Mouse (Mus musculus): ENCODE measurements around the gene Plch2. TPM values are rescaled to one million over a fixed set of nuclear protein-coding genes. Genes with fewer than 3 reads are reported as not detected.
A peak's percentile ranks its signal among the peaks of the same experiment; 100 is the strongest.

The Plch2 gene
- total RNA-seq, 2 experiments from 2014 or later: not detected

- no peak for DNase-seq
- intact Hi-C loops (cut with DNase I): loop anchor here (2.0 to 10.0 kb wide), 4 partner anchors 19 to 291 kb away; partner anchors contain the start of gene Pex10
Observed at GRCm38 (mm10) chr4:154963190-154963836, 93.3 kb downstream of the Plch2 start.

DNA sequence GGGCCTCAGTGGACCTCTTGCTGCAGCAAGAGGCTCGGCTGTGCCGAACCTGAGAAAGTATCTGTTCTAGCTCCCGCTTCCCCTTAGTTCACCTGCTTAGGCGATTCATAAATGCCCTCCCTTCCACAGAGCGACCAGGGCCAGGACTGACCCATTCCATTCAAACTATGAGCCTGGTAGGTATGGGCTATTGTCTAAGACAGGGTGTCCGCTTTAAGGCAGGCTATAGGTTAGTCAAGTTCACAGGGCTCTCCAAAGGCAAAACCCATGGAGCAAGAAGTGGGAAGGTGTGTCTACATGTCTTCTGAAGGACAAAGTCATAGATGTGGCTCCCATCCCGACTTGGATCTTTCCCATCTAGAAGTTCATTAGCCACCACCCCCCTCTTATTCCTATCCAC is 93.9 kb downstream of the Plch2 start:
- intact Hi-C loops (cut with DNase I): loop anchor here (2.0 to 10.0 kb wide), 4 partner anchors 18 to 292 kb away; partner anchors contain the start of gene Pex10
- DNase-seq: no peak

GRCm38 (mm10) chr4:154961911-154962310 is 94.7 kb downstream of the Plch2 start:
- DNase-seq: peak in 1 of 2 experiments; percentile 28
- intact Hi-C loops (cut with DNase I): loop anchor here (2.0 to 10.0 kb wide), 4 partner anchors 17 to 293 kb away; partner anchors contain the start of gene Pex10

GRCm38 (mm10) chr4:154961226-154961738 is 95.3 kb downstream of the Plch2 start:
- intact Hi-C loops (cut with DNase I): loop anchor here (5.0 to 10.0 kb wide), 3 partner anchors 84 to 294 kb away; partner anchors contain the start of gene Pex10
- peak; percentile 42 to 54 for DNase-seq

DNA sequence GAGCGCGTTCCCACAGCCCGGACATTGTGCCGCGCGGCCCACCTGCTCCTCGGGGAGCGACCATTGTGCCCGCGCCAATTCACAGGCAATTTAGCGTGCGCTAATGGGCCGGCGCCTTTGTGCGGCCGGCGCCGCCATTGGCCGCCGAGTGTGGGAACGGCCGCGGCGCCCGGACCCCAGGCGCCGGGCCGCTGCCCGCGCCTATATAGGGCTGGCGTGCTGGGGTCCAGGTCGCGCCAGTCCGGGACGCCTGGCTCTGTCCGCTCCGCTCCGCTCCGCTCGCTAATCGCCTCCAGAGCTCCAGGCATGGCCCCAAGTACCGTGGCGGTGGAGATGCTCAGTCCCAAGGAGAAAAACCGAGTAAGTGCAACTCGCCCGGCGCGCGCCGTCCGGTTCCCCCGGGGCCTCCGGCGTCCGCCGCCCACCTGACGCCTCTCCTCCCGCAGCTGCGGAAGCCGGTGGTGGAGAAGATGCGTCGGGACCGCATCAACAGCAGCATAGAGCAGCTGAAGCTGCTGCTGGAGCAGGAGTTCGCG is 95.8 kb downstream of the Plch2 start, which contains the start of gene Hes5:
Gene Hes5 (plus strand): TSS at position 234 of the 536 bp plus-strand sequence.
- DNase-seq: peak in 1 of 2 experiments; percentile 27
- intact Hi-C loops (cut with DNase I): loop anchor here (5.0 to 10.0 kb wide), 3 partner anchors 83 to 294 kb away; partner anchors contain the start of gene Pex10

DNA sequence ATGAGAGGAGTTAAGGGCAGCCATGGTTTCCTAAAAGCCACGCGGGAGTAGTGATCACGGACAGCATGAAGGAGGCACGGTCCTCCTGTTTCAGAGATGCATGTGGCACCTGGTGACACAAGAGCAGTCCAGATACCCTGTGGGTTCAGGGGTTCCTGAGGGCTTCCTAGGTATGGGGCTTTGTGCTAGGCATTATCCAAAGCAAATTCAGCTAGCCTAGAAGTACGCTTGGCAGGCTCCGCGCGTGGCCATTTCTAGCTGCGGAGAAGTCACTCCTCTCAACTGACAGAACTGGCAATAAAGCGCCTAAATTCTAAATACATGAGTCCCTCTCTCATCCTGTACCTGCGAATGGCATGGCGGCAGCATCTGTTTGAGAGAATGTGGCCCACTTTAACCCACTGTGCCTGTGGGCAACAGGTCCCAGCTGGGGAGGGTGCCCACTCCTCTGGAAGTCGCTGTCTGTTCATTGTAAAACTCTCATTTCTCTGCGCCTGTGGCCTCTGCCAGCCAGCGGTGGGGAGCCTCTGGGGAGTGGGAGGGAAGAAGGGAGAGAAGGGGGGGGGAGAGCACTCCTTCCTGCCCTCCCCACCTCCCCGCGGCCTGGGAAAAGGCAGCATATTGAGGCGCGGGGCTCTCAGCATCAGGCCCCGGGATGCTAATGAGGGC is 96.4 kb downstream of the Plch2 start:
- intact Hi-C loops (cut with DNase I): loop anchor here (5.0 to 10.0 kb wide), 3 partner anchors 83 to 295 kb away; partner anchors contain the start of gene Pex10
- DNase-seq: no peak

GRCm38 (mm10) chr4:154958621-154959020 is 98.0 kb downstream of the Plch2 start:
- intact Hi-C loops (cut with DNase I): no loop called here
- DNase-seq: no peak

DNA sequence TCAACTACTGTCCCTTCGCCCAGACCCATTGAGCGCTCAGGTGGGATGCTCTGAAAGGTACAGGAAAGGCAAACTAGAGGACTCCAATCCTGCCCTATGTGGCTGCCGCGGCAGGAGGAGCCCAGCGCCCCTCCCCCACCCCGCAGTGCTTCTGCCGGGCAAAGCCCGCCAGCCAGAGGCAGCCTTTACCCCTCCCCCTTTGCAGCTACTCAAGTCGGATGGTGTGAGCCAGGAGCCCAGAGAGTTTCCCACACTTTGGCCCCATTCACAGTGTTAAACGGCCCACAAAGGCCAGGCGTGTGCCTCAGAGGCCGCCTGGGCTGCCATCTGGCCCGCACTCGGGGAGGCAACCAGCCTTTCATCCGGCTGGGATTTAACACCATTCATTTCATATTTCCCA is 98.4 kb downstream of the Plch2 start:
- intact Hi-C loops (cut with DNase I): no loop called here
- no peak for DNase-seq

DNA sequence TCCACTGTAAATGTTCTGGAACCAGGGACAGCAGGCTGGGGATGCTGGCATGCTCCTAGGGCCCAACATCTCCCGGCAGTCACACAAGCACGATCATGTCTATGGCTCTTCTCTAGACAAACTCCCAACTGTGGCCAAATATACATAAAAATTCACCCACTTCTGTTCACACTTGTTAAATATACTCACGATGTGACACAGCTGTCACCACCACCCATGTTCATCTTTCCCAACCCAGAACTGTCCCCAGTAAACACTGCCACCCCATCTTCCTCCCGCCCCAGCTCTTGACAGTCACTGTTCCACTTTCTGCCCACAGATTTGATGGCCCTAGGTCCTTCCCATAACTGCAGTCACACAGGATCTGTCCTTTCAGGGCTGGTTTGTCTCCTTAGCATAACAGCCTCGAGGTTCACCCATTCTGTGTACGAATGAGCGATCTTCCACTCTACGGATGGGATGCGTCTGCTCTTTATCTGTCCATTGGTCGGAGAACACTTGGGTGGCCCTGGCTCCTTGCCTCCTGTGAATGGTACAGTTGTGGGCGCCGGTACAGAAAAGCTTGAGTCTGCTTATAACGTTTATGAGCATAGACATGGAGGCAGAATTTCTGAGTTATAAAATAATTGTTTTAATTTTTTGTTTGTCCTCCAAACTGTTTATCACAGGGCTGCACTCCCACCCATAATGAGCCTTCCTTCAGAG is 99.1 kb downstream of the Plch2 start:
- DNase-seq: no peak
- intact Hi-C loops (cut with DNase I): no loop called here

GRCm38 (mm10) chr4:154956604-154957003 is 100.0 kb downstream of the Plch2 start:
- DNase-seq: no peak
- intact Hi-C loops (cut with DNase I): no loop called here

- intact Hi-C loops (cut with DNase I): no loop called here
- no peak for DNase-seq
Observed at GRCm38 (mm10) chr4:154952461-154953241, 103.9 kb downstream of the Plch2 start.

DNA sequence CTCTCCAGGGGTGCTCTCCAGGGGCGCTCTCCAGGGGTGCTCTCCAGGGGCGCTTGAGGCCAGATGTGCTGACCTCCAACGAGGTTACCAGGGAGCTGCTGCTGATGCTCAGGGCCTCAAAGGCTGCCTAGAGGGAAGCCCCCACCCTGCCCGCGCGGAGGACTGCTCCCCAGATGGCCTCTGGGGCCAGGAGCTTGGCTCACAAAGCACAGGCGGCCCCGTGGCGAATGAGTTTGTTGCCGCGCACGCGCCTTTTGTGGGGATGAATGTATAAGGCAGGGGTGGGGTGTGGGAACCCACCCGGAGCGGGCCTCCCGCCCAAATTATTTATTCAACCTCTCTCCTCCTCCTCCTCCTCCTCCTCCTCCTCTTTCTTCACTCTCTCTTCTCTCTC is 107.0 kb downstream of the Plch2 start:
- no peak for DNase-seq
- intact Hi-C loops (cut with DNase I): no loop called here

DNA sequence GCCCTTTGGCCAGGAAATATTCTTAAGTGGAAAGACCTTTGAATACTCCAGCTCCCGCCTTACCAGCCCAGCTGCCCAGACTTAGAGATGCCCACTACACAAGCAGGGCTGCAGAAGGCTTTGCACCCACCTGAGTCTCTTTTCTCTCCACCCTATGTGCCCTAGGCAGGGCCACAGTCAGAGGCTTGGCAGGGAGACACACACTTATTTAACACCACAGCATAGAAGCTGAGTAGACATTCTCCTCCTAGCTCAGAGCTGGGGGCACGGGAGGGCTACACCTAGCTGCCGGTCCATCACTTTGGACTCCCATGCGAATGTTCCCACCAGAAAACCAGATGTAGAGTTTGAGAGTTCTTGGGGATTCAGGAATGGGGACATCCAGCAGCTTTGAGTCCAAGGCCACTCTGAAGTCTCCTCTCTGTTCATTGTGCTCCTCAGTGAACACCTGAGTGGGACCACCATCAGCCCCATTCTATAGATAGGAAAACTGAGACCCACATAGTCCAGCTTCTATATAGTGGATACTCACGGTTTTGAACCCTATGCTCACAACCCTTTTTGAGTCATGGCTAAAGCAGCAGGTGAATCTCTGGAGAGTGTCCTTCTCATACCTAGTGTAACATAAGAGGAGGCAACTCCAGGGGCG is 107.5 kb downstream of the Plch2 start:
- no peak for DNase-seq
- intact Hi-C loops (cut with DNase I): no loop called here

- intact Hi-C loops (cut with DNase I): no loop called here
- no peak for DNase-seq
Observed at GRCm38 (mm10) chr4:154948066-154948939, 108.3 kb downstream of the Plch2 start.

- intact Hi-C loops (cut with DNase I): no loop called here
- DNase-seq: peak; percentile 47 to 55
Observed at GRCm38 (mm10) chr4:154946319-154946718, 110.3 kb downstream of the Plch2 start.

GRCm38 (mm10) chr4:154944121-154944590 is 112.4 kb downstream of the Plch2 start:
- intact Hi-C loops (cut with DNase I): loop anchor here (1.0 to 2.0 kb wide), 4 partner anchors 17 to 67 kb away; no protein-coding TSS in a partner anchor
- peak; percentile 72 to 74 for DNase-seq

- intact Hi-C loops (cut with DNase I): loop anchor here (1.0 to 2.0 kb wide), 4 partner anchors 16 to 67 kb away; no protein-coding TSS in a partner anchor
- no peak for DNase-seq
Observed at GRCm38 (mm10) chr4:154943323-154944039, 113.1 kb downstream of the Plch2 start.
